Mouse (Mus musculus) ES-E14 (cell line): Measurements from ENCODE around the gene Ifna2. TPM values are rescaled to one million over a fixed set of nuclear protein-coding genes. Genes with fewer than 3 reads are reported as not detected.

Experiments used
- DNase-seq: peaks from one replicate; pipeline ENCODE4 v3.0.0-alpha.2; 2013; ENCODE audit warnings: low read depth, low spot score
- H3K27ac ChIP-seq: 2 replicates; pipeline ENCODE4 v1.5.1; 2012; ENCODE audit warnings: low read depth, mild to moderate bottlenecking, low read length, moderate library complexity, mixed read lengths; ENCODE audit not compliant: poor library complexity, insufficient read depth, severe bottlenecking
- H3K36me3 ChIP-seq: 2 replicates; pipeline ENCODE4 v1.6.1; 2012; ENCODE audit warnings: mild to moderate bottlenecking, low read length, moderate library complexity, mixed read lengths; ENCODE audit not compliant: control insufficient read depth, poor library complexity, insufficient read depth, severe bottlenecking
- H3K4me1 ChIP-seq, 2 experiments: fragments of 150-350 bp in 1 of 2; sonication (generic) in 1 of 2; 2 replicates each; pipeline ENCODE4 v1.6.1; 2012; ENCODE audit warnings: low read length in 2 of 2, mild to moderate bottlenecking in 1 of 2, mixed read lengths in 1 of 2; ENCODE audit not compliant: control insufficient read depth in 2 of 2, insufficient read depth in 2 of 2, poor library complexity in 1 of 2
- H3K4me3 ChIP-seq, 2 experiments: fragments of 150-350 bp in 1 of 2; sonication (generic) in 1 of 2; 2 replicates each; pipeline ENCODE4 v1.5.1; 2012; ENCODE audit warnings: low read length in 2 of 2, low read depth in 1 of 2, mild to moderate bottlenecking in 1 of 2, mixed read lengths in 1 of 2; ENCODE audit not compliant: insufficient read depth in 1 of 2, poor library complexity in 1 of 2, severe bottlenecking in 1 of 2
- H3K9ac ChIP-seq: 2 replicates; pipeline ENCODE4 v1.6.1; 2012; ENCODE audit warnings: low read depth, mild to moderate bottlenecking, low read length, mixed read lengths; ENCODE audit not compliant: poor library complexity, insufficient read depth, severe bottlenecking
- H3K9me3 ChIP-seq: fragments of 150-350 bp; sonication (generic); 2 replicates; pipeline ENCODE4 v1.6.1; 2012; ENCODE audit warnings: low read depth, mild to moderate bottlenecking, low read length; ENCODE audit not compliant: control insufficient read depth, insufficient read depth
- CHD2 ChIP-seq: IDR thresholded peaks from 2 replicates; pipeline ENCODE4 v1.6.1; 2014; ENCODE audit warnings: mild to moderate bottlenecking, low read depth, low read length, inconsistent platforms
- HCFC1 ChIP-seq: IDR thresholded peaks from 2 replicates; pipeline ENCODE4 v1.6.1; 2012; ENCODE audit warnings: low read length, inconsistent platforms, borderline replicate concordance; ENCODE audit not compliant: insufficient read depth
- MAFK ChIP-seq: IDR thresholded peaks from 2 replicates; pipeline ENCODE4 v1.6.1; 2014; ENCODE audit warnings: mild to moderate bottlenecking, low read depth, low read length, inconsistent platforms; ENCODE audit not compliant: insufficient read depth
- ZC3H11A ChIP-seq: IDR thresholded peaks from 2 replicates; pipeline ENCODE4 v1.6.1; 2012; ENCODE audit warnings: low read depth, mild to moderate bottlenecking, inconsistent platforms, low read length, borderline replicate concordance
- ZNF384 ChIP-seq: IDR thresholded peaks from 2 replicates; pipeline ENCODE4 v1.6.1; 2012; ENCODE audit warnings: low read depth, low read length, inconsistent platforms
- in situ Hi-C, 2 experiments: fragments of 600-800 bp; cut with MboI; formaldehyde crosslinking; loops; one replicate each; pipeline ENCODE4 v1.15.1; 2025; ENCODE audit warnings: low sequenced_read_pairs in 2 of 2, inconsistent platforms in 1 of 2; ENCODE audit not compliant: unreplicated experiment in 2 of 2
- total RNA-seq: library from RNA; depleted of rRNA; stranded (reverse); fragments of 300-350 nt; gene quantifications from 2 replicates; pipeline ENCODE4 v1.2.3, GENCODE M21; 2012

Gene Ifna2
- total RNA-seq, 1 experiment, result not detected

DNA sequence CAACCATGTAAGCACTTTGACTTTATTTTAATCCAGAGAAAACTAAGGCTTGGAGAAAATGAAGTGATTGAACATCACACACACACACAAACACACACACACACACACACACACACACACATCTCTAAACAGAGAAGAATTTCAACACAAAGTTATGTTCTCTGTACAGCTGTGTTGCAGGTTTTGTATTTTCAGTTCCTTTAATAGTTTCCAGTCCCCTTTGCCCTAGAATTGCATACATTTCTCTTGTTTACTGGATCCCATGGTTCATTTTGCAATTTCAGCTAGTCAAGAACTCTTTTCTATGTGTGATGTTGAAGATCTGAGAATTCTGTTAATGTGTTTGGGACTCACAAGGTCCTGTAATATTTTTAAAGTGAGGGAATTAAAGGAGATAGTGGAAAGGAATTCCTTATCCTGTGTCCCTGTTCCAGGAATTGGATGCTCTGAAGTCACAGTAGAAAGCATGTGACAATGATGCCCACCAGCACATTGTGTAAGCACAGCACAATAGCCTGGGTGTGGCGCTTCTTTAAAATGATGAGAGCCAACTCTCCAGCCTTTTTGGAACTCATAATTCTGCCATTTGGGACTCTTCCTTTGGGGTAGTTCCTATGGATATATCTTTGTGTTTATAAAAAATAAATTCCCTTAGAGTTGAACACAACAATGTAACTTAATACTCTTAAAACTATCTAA lies 23.6 kb upstream of the Ifna2 start:
- DNase-seq, result no peak
- no peak overlapping the region for H3K4me3 ChIP-seq
- in situ Hi-C loops, result no loop called here

DNA sequence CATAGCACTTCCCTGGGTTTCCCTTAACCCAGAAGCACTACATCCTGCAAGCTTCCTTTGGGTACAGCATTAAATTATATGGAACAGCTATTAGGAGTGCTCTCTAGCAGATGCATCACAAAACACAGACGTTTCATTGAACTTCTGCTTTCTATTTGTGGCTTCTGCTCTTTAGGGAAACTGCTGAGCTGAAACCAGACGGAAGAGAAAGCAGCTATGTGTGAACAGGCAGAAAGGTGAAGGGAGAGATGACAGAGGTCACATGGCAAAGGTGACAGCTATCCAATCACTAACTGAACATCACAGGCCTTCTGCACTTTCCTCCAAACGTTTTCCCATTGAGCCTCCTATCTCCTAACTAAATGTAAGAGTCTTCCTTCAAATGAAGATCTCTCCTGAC lies 22.2 kb upstream of the Ifna2 start:
- Histone ChIP-seq H3K9ac (no peak overlapping the region), H3K36me3 (no peaks in the 10 kb centered on the region), H3K9me3 (no peaks in the 10 kb centered on the region), H3K4me3 (no peak overlapping the region), H3K27ac (no peak overlapping the region), H3K4me1 (0 out of 4 replicates have a peak, but pooled peaks cover 0 to 4% of the 10 kb centered on the region in 2 experiments)
- DNase-seq, result no peak
- in situ Hi-C loops, result no loop called here
- TF ChIP-seq ZNF384, result no peak
- no peak for TF ChIP-seq ZC3H11A
- TF ChIP-seq CHD2, result no peak
- no peak for TF ChIP-seq MAFK
- no peak for TF ChIP-seq HCFC1

More for the DNA sequence above, 23.6 kb upstream of the Ifna2 start:
- Histone ChIP-seq H3K27ac (no peak overlapping the region), H3K9ac (no peak overlapping the region), H3K9me3 (no peaks in the 10 kb centered on the region), H3K4me1 (0 out of 4 replicates have a peak, but pooled peaks cover 0 to 4% of the 10 kb centered on the region in 2 experiments), H3K36me3 (no peaks in the 10 kb centered on the region)
- TF ChIP-seq MAFK (no peak), ZNF384 (no peak), CHD2 (no peak), HCFC1 (no peak), ZC3H11A (no peak)

DNA sequence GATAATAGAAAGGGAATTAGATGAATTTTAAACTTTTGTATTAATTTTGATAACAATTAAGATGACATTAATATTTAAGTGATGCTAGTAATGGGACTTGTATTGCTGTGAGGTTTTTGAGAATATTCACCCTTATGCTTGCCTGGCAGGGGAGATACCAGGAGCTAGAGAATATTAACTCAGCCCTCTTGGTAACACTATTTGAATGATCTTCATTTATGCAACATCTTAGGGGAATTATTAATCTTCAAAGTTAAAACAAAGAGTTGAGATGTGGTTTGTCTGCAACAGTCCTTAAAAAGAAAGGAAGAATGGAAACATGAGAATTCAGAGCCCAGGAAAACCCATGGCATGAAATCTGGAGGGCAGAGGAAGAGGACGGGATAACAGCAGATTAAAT lies 15.6 kb upstream of the Ifna2 start:
- in situ Hi-C loops, result no loop called here
- H3K27ac ChIP-seq, result no peak overlapping the region
- no peak overlapping the region for H3K9ac ChIP-seq
- H3K9me3 ChIP-seq, result no peaks in the 10 kb centered on the region
- TF ChIP-seq CHD2 (no peak), HCFC1 (no peak), MAFK (no peak), ZNF384 (no peak), ZC3H11A (no peak)
- no peak overlapping the region for H3K4me3 ChIP-seq
- H3K36me3 ChIP-seq, result no peaks in the 10 kb centered on the region
- DNase-seq, result no peak
- no peaks in the 10 kb centered on the region for H3K4me1 ChIP-seq

DNA sequence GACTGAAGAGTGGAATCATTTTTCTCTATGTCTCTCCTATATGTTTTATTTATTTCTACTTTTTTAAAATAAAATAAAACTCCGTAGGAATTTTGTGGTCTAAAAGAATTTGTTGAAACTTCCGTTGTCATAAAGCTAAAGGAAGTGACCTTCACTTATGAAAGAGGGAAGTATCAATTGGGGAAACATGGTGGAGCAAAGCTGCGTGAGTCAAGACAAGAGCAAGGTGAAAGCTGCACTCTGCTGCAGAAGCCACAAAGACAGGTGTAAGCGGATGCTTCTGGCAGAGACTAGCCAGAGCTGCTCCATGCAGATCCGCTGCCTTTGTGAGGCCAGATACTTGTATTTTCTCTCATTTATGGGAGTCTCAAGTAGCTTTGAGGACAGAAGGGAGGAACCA lies 15.1 kb upstream of the Ifna2 start:
- no peak overlapping the region for H3K4me3 ChIP-seq
- TF ChIP-seq CHD2 (no peak), MAFK (no peak), HCFC1 (no peak), ZNF384 (no peak), ZC3H11A (no peak)
- H3K9ac ChIP-seq, result no peak overlapping the region
- H3K9me3 ChIP-seq, result no peaks in the 10 kb centered on the region
- in situ Hi-C loops, result no loop called here
- H3K36me3 ChIP-seq, result no peaks in the 10 kb centered on the region
- DNase-seq, result no peak
- no peak overlapping the region for H3K27ac ChIP-seq
- H3K4me1 ChIP-seq, result no peaks in the 10 kb centered on the region

DNA sequence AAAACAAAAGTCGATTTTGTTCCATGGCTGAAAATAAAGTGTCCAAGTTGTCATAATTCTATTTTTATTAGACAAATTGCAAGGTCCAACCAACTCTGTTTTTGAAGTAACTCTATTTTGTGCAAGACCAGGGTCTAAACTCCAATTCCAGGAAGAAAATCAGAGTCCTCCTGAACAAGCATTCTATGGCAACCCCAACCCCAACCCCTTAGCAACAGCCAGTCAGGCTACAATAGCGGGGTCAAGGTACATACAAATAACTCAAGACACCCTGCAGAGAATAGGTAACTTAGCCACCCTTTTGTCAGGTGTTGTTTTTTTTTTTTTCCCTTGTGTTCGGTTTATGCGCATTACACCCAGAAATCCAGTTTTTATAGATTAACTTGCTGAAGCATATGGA lies 14.0 kb upstream of the Ifna2 start:
- Histone ChIP-seq H3K4me1 (no peaks in the 10 kb centered on the region), H3K27ac (no peak overlapping the region), H3K36me3 (no peaks in the 10 kb centered on the region), H3K9me3 (no peaks in the 10 kb centered on the region), H3K9ac (no peak overlapping the region), H3K4me3 (no peak overlapping the region)
- TF ChIP-seq CHD2, result no peak
- TF ChIP-seq ZC3H11A, result no peak
- TF ChIP-seq MAFK, result no peak
- no peak for TF ChIP-seq ZNF384
- TF ChIP-seq HCFC1, result no peak
- in situ Hi-C loops, result no loop called here
- DNase-seq, result no peak
